Mouse (Mus musculus): ENCODE data around the gene Gm21762. TPM values are rescaled to one million over a fixed set of nuclear protein-coding genes. Genes with fewer than 3 reads are reported as not detected.
"Not testable (repeated sequence)": the region's sequence is repeated elsewhere in the genome, so short reads cannot be mapped to it uniquely, and the experiment has no call there.

Gene Gm21762
- polyA plus RNA-seq, 1 experiment from 2014 or later: not detected

- not testable (repeated sequence) for H3K4me3 ChIP-seq (replicated peaks); H3K36me3 ChIP-seq; ATAC-seq (ENCODE audit: low FRiP score); H3K27me3 ChIP-seq (replicated peaks); H3K4me1 ChIP-seq; H3K27ac ChIP-seq (replicated peaks); H3K9me3 ChIP-seq (replicated peaks); H3K9ac ChIP-seq (replicated peaks); H3K4me2 ChIP-seq
- 80% methylated on average over 4 of the region's 4 CpGs for WGBS
Measured at GRCm38 (mm10) chr13:120172133-120172532, 43.6 kb downstream of the Gm21762 start, which contains the start of gene Gm21818. TSS of gene Gm21818 (plus strand) at chr13:120172433.

GRCm38 (mm10) chr13:120168301-120168700 is 47.4 kb downstream of the Gm21762 start:
- not testable (repeated sequence) for H3K9me3 ChIP-seq (replicated peaks); H3K36me3 ChIP-seq; H3K9ac ChIP-seq (replicated peaks); H3K4me1 ChIP-seq; H3K27me3 ChIP-seq (replicated peaks); H3K4me3 ChIP-seq (replicated peaks); ATAC-seq (ENCODE audit: low FRiP score); H3K4me2 ChIP-seq; H3K27ac ChIP-seq (replicated peaks)
- whole genome bisulfite sequencing: 55% methylated on average over 5 of the region's 5 CpGs

Other genes starting within 250 kb of the Gm21762 start
- not detected in 2 replicates for gene Gm36079, start 188.9 kb downstream of the Gm21762 start, polyA plus RNA-seq (2015; fragmentation: Nextera tagmentation; extraction: Ambion mirVana)
- gene Gm21188, start 163.8 kb downstream of the Gm21762 start, polyA plus RNA-seq (2015; fragmentation: Nextera tagmentation; extraction: Ambion mirVana): not detected in 2 replicates
- gene Gm20767, start 75.7 kb downstream of the Gm21762 start, polyA plus RNA-seq (2015; fragmentation: Nextera tagmentation; extraction: Ambion mirVana): not detected in 2 replicates
- gene Gm21818, start 43.5 kb downstream of the Gm21762 start, polyA plus RNA-seq (2015; fragmentation: Nextera tagmentation; extraction: Ambion mirVana): not detected in 2 replicates
- gene Gm21731, start 23.2 kb upstream of the Gm21762 start, polyA plus RNA-seq (2015; fragmentation: Nextera tagmentation; extraction: Ambion mirVana): not detected in 2 replicates
- not detected in 2 replicates for gene AF067061, start 47.2 kb upstream of the Gm21762 start, polyA plus RNA-seq (2015; fragmentation: Nextera tagmentation; extraction: Ambion mirVana)
- 0.18 and 2.3 TPM in 2 replicates for gene BC147527, start 84.4 kb upstream of the Gm21762 start, polyA plus RNA-seq (2015; fragmentation: Nextera tagmentation; extraction: Ambion mirVana)
- not detected in 2 replicates for gene Tcstv3, start 100.9 kb upstream of the Gm21762 start, polyA plus RNA-seq (2015; fragmentation: Nextera tagmentation; extraction: Ambion mirVana)